Mouse (Mus musculus) frontal cortex, postnatal 36 days (tissue): ENCODE data around the gene Slc11a1.
"Not testable (repeated sequence)": the region's sequence is repeated elsewhere in the genome, so short reads cannot be mapped to it uniquely, and the experiment has no call there.

Experiments used
- DNase-seq, 2 experiments: peaks; one replicate each; pipeline ENCODE4 v3.0.0; 2022; ENCODE audit warnings: low spot score in 2 of 2

The Slc11a1 gene

DNA sequence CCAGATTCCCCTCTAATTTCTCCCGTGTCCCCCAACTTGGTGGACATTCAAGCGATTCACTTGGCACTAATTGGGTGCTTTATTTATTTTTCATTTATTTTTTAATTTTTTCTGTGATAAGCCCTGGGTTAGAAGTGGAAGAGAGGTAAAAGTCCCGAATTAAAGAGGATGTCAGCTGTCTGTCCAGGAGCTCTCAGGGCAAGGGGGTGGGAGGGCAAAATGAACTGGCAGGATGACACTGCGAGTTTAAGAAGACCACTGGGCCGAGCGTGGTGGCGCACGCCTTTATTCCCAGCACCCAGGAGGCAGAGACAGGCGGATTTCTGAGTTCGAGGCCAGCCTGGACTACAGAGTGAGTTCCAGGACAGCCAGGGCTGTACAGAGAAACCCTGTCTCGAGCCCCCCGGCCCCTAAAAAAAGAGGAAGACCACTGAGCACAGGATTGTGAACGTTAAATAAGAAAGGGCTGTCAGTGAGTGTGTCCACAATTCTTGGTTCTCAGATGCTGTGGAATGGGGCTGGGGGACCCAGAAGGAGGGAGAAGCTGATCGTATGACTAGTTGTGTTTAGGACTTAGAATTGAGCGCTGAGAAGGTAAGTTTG, 12.5 kb downstream of the Slc11a1 start:
- DNase-seq: no peak

- no peak for DNase-seq
These were observed 13.5 kb downstream of the Slc11a1 start for GRCm38 (mm10) chr1:74388398-74388920.

- no peak for DNase-seq
These were observed 14.9 kb downstream of the Slc11a1 start for GRCm38 (mm10) chr1:74389831-74390286.

DNA sequence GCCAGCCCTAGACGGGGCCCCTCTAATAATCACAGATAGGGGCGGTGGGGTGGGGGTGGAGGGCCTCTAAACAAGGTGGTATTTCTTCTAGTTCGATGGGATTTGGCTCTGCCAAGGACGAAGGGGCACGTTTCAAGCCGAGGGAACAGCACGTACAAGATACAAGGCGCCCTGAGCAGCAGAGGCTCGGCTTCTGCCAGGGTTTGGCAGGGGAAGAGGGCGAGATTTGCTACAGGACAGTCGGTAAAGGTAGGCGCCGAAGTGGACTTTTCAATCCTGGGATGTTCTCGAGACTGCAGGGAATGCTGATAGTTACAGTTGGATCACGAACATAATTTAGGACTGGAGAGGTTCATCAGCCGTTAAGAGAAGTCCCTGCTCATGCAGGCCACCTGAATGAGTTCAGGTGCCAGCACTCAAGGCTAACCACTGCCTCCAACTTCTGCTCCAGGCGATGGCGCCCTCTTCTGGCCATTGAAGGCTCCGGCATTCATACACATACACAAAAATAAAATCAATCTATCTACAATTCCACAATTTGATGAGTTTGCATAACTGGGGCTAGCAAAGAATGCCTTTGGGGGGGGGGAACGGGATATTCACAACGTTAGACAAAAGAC, 15.4 kb downstream of the Slc11a1 start:
- DNase-seq: no peak

- peak; percentile 95 for DNase-seq
These were observed 16.1 kb downstream of the Slc11a1 start, which contains the start of gene Ctdsp1 for GRCm38 (mm10) chr1:74390924-74391748. TSS of gene Ctdsp1 (plus strand) at chr1:74391509.

- peak in 1 of 2 experiments; percentile 47 for DNase-seq
These were observed 16.9 kb downstream of the Slc11a1 start for GRCm38 (mm10) chr1:74391844-74392441.

GRCm38 (mm10) chr1:74392446-74392994, 17.5 kb downstream of the Slc11a1 start:
- no peak for DNase-seq

GRCm38 (mm10) chr1:74393010-74393409, 18.0 kb downstream of the Slc11a1 start:
- DNase-seq: no peak

GRCm38 (mm10) chr1:74393697-74394096, 18.7 kb downstream of the Slc11a1 start:
- no peak for DNase-seq

- no peak for DNase-seq
These were observed 19.3 kb downstream of the Slc11a1 start for GRCm38 (mm10) chr1:74394311-74394710.

DNA sequence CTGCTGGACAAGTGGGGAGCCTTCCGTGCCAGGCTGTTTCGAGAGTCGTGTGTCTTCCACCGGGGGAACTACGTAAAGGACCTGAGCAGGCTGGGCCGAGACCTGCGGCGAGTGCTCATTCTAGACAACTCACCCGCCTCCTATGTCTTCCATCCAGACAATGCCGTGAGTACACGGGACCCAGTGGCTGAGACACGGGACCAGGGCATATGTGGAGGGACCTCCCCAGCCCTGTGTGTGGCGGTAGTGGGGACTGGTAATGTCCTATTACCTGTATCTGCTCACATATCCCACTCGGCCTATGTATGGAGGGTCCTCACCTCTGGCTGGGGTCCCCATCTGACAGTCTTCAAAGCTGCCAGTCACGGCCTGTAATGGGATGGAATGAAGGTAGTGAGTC, 19.9 kb downstream of the Slc11a1 start:
- DNase-seq: no peak

DNA sequence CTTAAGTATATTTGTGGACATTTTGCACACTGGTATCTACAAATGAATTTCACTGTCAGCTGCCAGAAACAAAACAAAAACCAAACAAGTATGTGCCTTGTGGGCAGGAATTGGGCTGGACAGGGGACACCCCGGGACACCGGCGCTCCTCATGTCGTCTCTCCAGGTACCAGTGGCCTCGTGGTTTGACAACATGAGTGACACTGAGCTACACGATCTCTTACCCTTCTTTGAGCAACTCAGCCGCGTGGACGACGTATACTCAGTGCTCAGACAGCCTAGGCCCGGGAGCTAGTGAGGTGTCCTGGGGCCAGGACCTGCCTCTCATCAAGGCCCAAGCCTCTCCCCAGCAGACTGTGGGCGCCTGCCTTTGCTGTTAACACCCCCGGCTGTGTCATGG, 20.3 kb downstream of the Slc11a1 start:
- no peak for DNase-seq

GRCm38 (mm10) chr1:74396456-74397222, 21.6 kb downstream of the Slc11a1 start:
- not testable (repeated sequence) for DNase-seq

- DNase-seq: peak; percentile 82 to 90
These were observed 22.4 kb downstream of the Slc11a1 start for GRCm38 (mm10) chr1:74397268-74397918.

DNA sequence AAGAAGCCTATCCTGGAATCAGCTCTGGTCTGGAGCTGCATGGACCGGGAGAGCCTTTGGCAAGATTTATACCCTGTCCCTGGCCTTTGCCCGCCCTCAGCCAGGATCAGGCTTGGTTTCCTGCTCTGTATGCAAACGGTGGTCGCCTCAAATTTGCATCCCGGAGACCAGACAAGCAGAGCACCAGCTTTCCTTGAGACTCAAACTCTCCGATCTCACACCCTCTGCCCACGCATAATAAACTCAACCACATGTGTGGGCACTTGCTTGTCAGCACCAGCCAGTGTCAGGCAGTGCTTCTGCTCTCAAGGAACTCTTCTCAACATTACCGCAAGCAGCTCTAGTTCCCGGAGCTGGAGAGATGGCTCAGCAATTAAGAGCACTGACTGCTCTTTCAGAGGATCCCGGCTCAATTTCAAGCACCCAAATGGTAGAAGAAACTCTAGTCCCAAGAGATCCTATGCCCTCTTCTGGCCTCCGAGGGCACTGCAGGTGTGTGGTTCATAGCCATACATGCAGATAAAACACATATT, 23.0 kb downstream of the Slc11a1 start:
- DNase-seq: peak; percentile 49 to 64

- no peak for DNase-seq
These were observed 25.5 kb downstream of the Slc11a1 start for GRCm38 (mm10) chr1:74400531-74400930.

DNA sequence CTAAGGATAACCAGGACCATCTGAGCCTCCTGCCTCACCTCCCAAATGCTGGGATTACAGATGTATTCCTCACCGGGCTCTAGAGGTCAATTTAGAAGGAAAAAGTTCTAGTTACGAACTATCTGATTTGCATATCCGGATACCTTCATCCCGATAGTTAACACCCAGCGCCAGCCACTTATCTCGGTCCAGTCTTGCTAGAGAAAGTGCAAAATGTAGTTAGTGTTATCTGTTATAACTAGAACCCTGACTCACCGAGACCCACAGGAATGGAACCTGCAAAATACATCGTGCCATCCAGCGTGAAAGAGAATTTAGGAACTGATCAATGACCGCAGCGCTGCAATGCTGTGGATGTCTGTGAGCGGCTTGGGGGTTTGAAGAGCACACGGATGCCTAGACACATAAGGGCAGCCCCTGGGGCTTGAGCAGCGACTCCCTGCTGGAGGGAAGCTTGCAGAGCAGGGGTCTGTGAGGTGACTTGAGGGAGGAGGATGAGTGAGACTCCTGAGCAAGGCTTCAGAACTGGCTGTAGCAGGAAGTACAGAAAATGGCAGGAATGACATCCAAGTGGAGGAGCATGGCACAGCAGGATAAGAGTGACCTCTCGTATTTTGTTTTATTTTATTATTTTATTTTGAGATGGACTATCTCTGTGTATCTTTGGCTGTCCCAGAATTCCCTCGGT, 26.2 kb downstream of the Slc11a1 start:
- no peak for DNase-seq

DNA sequence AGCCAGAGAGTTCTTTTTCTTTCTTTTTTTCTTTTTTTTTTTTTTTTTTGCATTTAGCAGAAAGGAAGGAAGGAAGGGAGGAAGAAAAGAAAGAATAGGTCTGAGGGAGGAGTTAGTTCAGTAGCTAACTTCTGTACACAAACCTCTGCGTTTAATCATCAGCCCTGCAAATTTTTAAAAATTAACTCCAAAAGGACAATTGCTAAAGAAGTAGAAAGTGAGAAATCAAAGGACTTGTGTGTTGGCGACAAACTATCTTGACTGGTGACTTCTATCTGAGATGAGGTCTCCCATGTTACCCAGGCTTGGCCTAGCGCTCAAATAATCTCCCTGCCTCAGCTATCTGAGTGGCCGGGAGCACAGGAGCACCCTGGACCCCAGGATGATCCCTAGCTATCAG, 29.2 kb downstream of the Slc11a1 start:
- no peak for DNase-seq
